Mouse (Mus musculus) heart, adult 2 months (tissue): ENCODE measurements around the gene Pycr1.

Source experiments
- CTCF ChIP-seq: fragments of 200-600 bp; IDR thresholded peaks from 2 replicates; pipeline ENCODE4 v1.8.1; 2022; ENCODE audit warnings: antibody characterized with exemption, mild to moderate bottlenecking, moderate library complexity
- POLR2A ChIP-seq: fragments of 200-500 bp; IDR thresholded peaks from 2 replicates; pipeline ENCODE4 v1.6.1; 2011; ENCODE audit warnings: mild to moderate bottlenecking, low read depth, low read length, control low read depth; ENCODE audit not compliant: insufficient read depth

- TF ChIP-seq CTCF (no peak), POLR2A (no peak; the same call in 1 of the 2 replicates)
Measured at GRCm38 (mm10) chr11:120647047-120647830, 3.7 kb upstream of the Pycr1 start.
